ENCODE assay signal across 7 mouse cellular contexts in genomic region chr5:53589172-53589960, GRCm38 (mm10).
DNase-seq lines count a peak whose midpoint lies in the region; ATAC-seq lines count a peak whose summit lies in the region.

No protein-coding gene starts in this region.

- peak overlapping the region; percentile 99 for H3K27ac ChIP-seq in intestine, embryonic 15.5 days
- peak overlapping the region; percentile 99 for H3K27ac ChIP-seq in midbrain, embryonic 10.5 days (replicated peaks)

- peak overlapping the region; percentile 96 for H3K4me3 ChIP-seq in intestine, embryonic 15.5 days (replicated peaks)
- peak overlapping the region; percentile 92 for H3K4me3 ChIP-seq in midbrain, embryonic 10.5 days

- H3K9me3 ChIP-seq in intestine, embryonic 15.5 days: no peaks in the 10 kb centered on the region
- H3K9me3 ChIP-seq in midbrain, embryonic 10.5 days (replicated peaks): no peaks in the 10 kb centered on the region

- peak overlapping the region; percentile 95 for H3K4me2 ChIP-seq in intestine, embryonic 15.5 days (replicated peaks)

- DNase-seq in adrenal gland, adult 2 months: peak; percentile 99
- DNase-seq in embryo, embryonic 11.5 days (ENCODE audit: low read depth, low spot score): peak; percentile 97
- DNase-seq in gastrocnemius, postnatal 36 days: peak; percentile 92 to 95
- DNase-seq in left cerebral cortex, postnatal 25 days (ENCODE audit: low spot score in 2 of 2): peak; percentile 96 to 98
- peak; percentile 97 for DNase-seq in midbrain, embryonic 10.5 days (ENCODE audit: low spot score)
- peak; percentile 95 for DNase-seq in right cerebral cortex, postnatal 4 days

- intact Hi-C loops in gastrocnemius, postnatal 36 days (cut with DNase I): loop anchor here (5.0 to 10.0 kb wide), 2 partner anchors 82 to 115 kb away; no protein-coding TSS in a partner anchor
- intact Hi-C loops in left cerebral cortex, postnatal 25 days (cut with DNase I): loop anchor here (1.0 to 5.0 kb wide), 3 partner anchors 67 to 376 kb away; partner anchors contain the start of gene Sel1l3

- peak overlapping the region; percentile 64 for H3K9ac ChIP-seq in intestine, embryonic 15.5 days

- no peaks in the 10 kb centered on the region for H3K27me3 ChIP-seq in intestine, embryonic 15.5 days (replicated peaks)
- H3K27me3 ChIP-seq in midbrain, embryonic 10.5 days (ENCODE audit: low read depth, poor library complexity, severe bottlenecking): peaks cover 11% of the 10 kb centered on the region; the same call in 1 of the 2 replicates

- H3K4me1 ChIP-seq in intestine, embryonic 15.5 days (replicated peaks): peaks cover 7% of the 10 kb centered on the region; the same call in 1 of the 2 replicates
- peaks cover 32% of the 10 kb centered on the region for H3K4me1 ChIP-seq in midbrain, embryonic 10.5 days

- no peaks in the 10 kb centered on the region for H3K36me3 ChIP-seq in intestine, embryonic 15.5 days
- no peaks in the 10 kb centered on the region for H3K36me3 ChIP-seq in midbrain, embryonic 10.5 days

- ATAC-seq in intestine, embryonic 15.5 days: peak; percentile 89

- under 1% methylated on average over 72 of the region's 72 CpGs for WGBS in intestine, embryonic 15.5 days
- WGBS in midbrain, embryonic 10.5 days: under 1% methylated on average over 69 of the region's 72 CpGs

Comparison
In these comparisons a context has a peak if more than half of its experiments do, and no peak if none do; other contexts are left out.
1. Peak in every context shown above with its lines: DNase-seq, ATAC-seq, H3K4me3 ChIP-seq and H3K27ac ChIP-seq.